Mouse (Mus musculus) bone marrow, adult 2 months (tissue): Measurements from ENCODE around the gene Fes. TPM values are rescaled to one million over a fixed set of nuclear protein-coding genes. Genes with fewer than 3 reads are reported as not detected.

Experiments
- H3K27ac ChIP-seq: fragments of 200-500 bp; 2 replicates; pipeline ENCODE4 v1.5.1; 2012; ENCODE audit warnings: low read depth, mild to moderate bottlenecking, control low read depth, inconsistent platforms, low read length; ENCODE audit not compliant: control insufficient read depth, poor library complexity, insufficient read depth
- H3K4me1 ChIP-seq: fragments of 200-500 bp; 2 replicates; pipeline ENCODE4 v1.6.1; 2011; ENCODE audit warnings: low read length; ENCODE audit not compliant: control insufficient read depth, insufficient read depth
- H3K4me3 ChIP-seq: fragments of 200-500 bp; replicated peaks from 2 replicates; pipeline ENCODE3; 2011; ENCODE audit warnings: mild to moderate bottlenecking, low read depth, low read length, control low read depth; ENCODE audit not compliant: control insufficient read depth
- CTCF ChIP-seq: fragments of 200-500 bp; IDR thresholded peaks from 2 replicates; pipeline ENCODE4 v1.5.1; 2011; ENCODE audit warnings: low read length, control low read depth; ENCODE audit not compliant: control insufficient read depth, insufficient read depth
- POLR2A ChIP-seq: fragments of 200-500 bp; IDR thresholded peaks from 2 replicates; pipeline ENCODE4 v1.6.1; 2011; ENCODE audit warnings: low read depth, mild to moderate bottlenecking, control low read depth, low read length, borderline replicate concordance; ENCODE audit not compliant: control insufficient read depth
- WGBS: fragments of 180-500 bp; shearing (Covaris S2); methylation state at CpG from one replicate; pipeline ENCODE4 v1.1.7; 2018; 5-methylcytosine and 5-hydroxymethylcytosine counted together
- polyA plus RNA-seq: library from polyadenylated mRNA; stranded (reverse); fragments of >200 nt; gene quantifications from 2 replicates; pipeline ENCODE4 v1.2.4, GENCODE M21; 2011; ENCODE audit warnings: low replicate concordance; ENCODE audit not compliant: missing spikeins, insufficient read depth, insufficient read length

The Fes gene
- polyA plus RNA-seq, 1 experiment, result 311 TPM

DNA sequence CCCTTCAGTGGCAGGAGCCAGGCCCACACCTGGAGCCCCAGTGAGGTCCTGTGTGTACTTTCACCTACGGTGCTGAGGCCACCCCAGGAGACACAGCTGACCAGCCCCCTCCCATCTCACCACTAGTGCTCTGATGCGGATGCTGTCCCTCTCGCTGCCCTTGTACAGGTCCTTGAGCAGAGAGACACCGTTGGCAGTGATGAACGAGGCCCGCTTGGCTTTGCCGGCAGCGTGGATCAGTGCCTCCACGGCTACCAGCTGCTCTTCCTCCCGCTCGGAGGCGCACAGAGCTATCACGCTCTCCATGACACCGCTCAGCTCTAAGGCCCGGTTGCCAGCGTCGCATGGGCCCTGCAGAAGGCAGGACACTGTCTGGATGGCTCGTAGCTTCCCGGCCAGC is 56.3 kb downstream of the Fes start:
- no peaks in the 10 kb centered on the region for H3K4me1 ChIP-seq
- no peak overlapping the region for H3K27ac ChIP-seq
- 93% methylated on average over 19 of the region's 19 CpGs for WGBS
- H3K4me3 ChIP-seq, result no peak overlapping the region
- TF ChIP-seq POLR2A (no peak), CTCF (no peak)

DNA sequence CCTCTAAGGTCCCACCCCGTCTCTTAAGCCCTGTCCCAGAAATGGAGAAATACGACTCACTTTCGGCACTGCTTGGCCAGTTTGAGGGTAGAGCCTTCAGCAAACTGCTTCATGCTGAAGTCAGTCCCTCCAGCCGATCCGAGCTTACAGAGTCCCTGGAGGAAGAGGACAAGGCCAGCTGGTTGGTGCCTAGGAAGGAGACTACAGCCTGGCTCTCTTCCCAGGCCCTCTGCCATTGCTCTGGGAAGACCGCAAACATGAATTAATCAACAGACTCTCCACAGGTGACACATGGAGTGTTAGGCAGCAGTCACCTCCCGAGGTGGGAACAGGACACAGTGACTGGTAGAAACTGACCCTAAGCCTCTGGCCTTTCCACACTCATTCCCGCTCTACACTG is 57.5 kb downstream of the Fes start:
- no peaks in the 10 kb centered on the region for H3K4me1 ChIP-seq
- TF ChIP-seq POLR2A (no peak), CTCF (no peak)
- no peak overlapping the region for H3K27ac ChIP-seq
- no peak overlapping the region for H3K4me3 ChIP-seq
- 87% methylated on average over 8 of the region's 8 CpGs for WGBS

Other genes with a start within 250 kb of the Fes start
- 33.7 and 51.6 TPM in 2 replicates for gene Sema4b, start 201.1 kb downstream of the Fes start, polyA plus RNA-seq
- 81.7 and 82.5 TPM in 2 replicates for gene Cib1, start 155.1 kb downstream of the Fes start, polyA plus RNA-seq
- 1.1 and 1.8 TPM in 2 replicates for gene Gdpgp1, start 155.1 kb downstream of the Fes start, polyA plus RNA-seq
- not detected in 2 replicates for gene Ttll13, start 141.6 kb downstream of the Fes start, polyA plus RNA-seq
- 12.7 and 26.8 TPM in 2 replicates for gene Ngrn, start 126.7 kb downstream of the Fes start, polyA plus RNA-seq
- gene Vps33b, start 118.3 kb downstream of the Fes start, polyA plus RNA-seq, result 11.0 and 24.0 TPM in 2 replicates
- gene Prc1, start 93.5 kb downstream of the Fes start, polyA plus RNA-seq, result 165 and 172 TPM in 2 replicates
- gene Rccd1, start 63.5 kb downstream of the Fes start, polyA plus RNA-seq, result 7.6 and 11.3 TPM in 2 replicates
- gene Unc45a, start 46.9 kb downstream of the Fes start, polyA plus RNA-seq, result 10.8 and 43.9 TPM in 2 replicates
- gene Hddc3, start 44.8 kb downstream of the Fes start, polyA plus RNA-seq, result 5.0 and 16.2 TPM in 2 replicates
- gene Man2a2, start 16.6 kb downstream of the Fes start, polyA plus RNA-seq, result 25.1 and 40.0 TPM in 2 replicates
- 22.2 and 31.0 TPM in 2 replicates for gene Furin, start 17.5 kb upstream of the Fes start, polyA plus RNA-seq
- 37.0 and 75.0 TPM in 2 replicates for gene Blm, start 147.2 kb upstream of the Fes start, polyA plus RNA-seq